Mouse (Mus musculus) layer of hippocampus, adult 9-11 months (tissue): ENCODE results near the gene Gm45233.
"Not testable (repeated sequence)": the region's sequence is repeated elsewhere in the genome, so short reads cannot be mapped to it uniquely, and the experiment has no call there.

ENCODE experiments used
- DNase-seq: peaks from one replicate; pipeline ENCODE4 v3.0.0; 2022

The Gm45233 gene

GRCm38 (mm10) chr7:43443917-43444293 lies at the start of gene Gm45233, which contains the start of gene Etfb:
Gene Gm45233 (plus strand): TSS chr7:43444128.
Gene Etfb (plus strand): TSS chr7:43444083.
- DNase-seq: peak; percentile 97

- DNase-seq: no peak
Observed at GRCm38 (mm10) chr7:43399501-43399900, 44.4 kb upstream of the Gm45233 start.

- DNase-seq: no peak
Observed at GRCm38 (mm10) chr7:43402718-43403117, 41.2 kb upstream of the Gm45233 start.

- DNase-seq: no peak
Observed at GRCm38 (mm10) chr7:43407573-43407972, 36.4 kb upstream of the Gm45233 start.

GRCm38 (mm10) chr7:43408131-43408553 lies 35.8 kb upstream of the Gm45233 start, which contains the start of gene Siglecg:
Gene Siglecg (plus strand): TSS chr7:43408204.
- DNase-seq: no peak

- DNase-seq: no peak
Observed at GRCm38 (mm10) chr7:43409084-43409483, 34.8 kb upstream of the Gm45233 start.

- not testable (repeated sequence) for DNase-seq
Observed at GRCm38 (mm10) chr7:43411724-43412123, 32.2 kb upstream of the Gm45233 start.

- no peak for DNase-seq
Observed at GRCm38 (mm10) chr7:43417298-43417697, 26.6 kb upstream of the Gm45233 start.

GRCm38 (mm10) chr7:43422995-43423617 lies 20.8 kb upstream of the Gm45233 start:
- DNase-seq: peak; percentile 61

GRCm38 (mm10) chr7:43423991-43424625 lies 19.8 kb upstream of the Gm45233 start:
- DNase-seq: no peak

GRCm38 (mm10) chr7:43427406-43427805 lies 16.5 kb upstream of the Gm45233 start, which contains the start of gene Lim2:
Gene Lim2 (plus strand): TSS chr7:43427670.
- no peak for DNase-seq

- no peak for DNase-seq
Observed at GRCm38 (mm10) chr7:43429500-43429899, 14.4 kb upstream of the Gm45233 start.

- DNase-seq: no peak
Observed at GRCm38 (mm10) chr7:43432891-43433290, 11.0 kb upstream of the Gm45233 start.

- DNase-seq: no peak
Observed at GRCm38 (mm10) chr7:43434676-43435075, 9.3 kb upstream of the Gm45233 start.

- no peak for DNase-seq
Observed at GRCm38 (mm10) chr7:43436341-43437255, 7.3 kb upstream of the Gm45233 start, which contains the start of gene Nkg7. Gene Nkg7 (plus strand): TSS chr7:43437073.

- DNase-seq: no peak
Observed at GRCm38 (mm10) chr7:43438611-43439010, 5.3 kb upstream of the Gm45233 start.

- DNase-seq: no peak
Observed at GRCm38 (mm10) chr7:43440482-43440881, 3.4 kb upstream of the Gm45233 start, which contains the start of gene Cldnd2. Gene Cldnd2 (plus strand): TSS chr7:43440782.

- DNase-seq: no peak
Observed at GRCm38 (mm10) chr7:43441071-43441470, 2.9 kb upstream of the Gm45233 start.

- DNase-seq: no peak
Observed at GRCm38 (mm10) chr7:43442684-43443083, 1.2 kb upstream of the Gm45233 start.

GRCm38 (mm10) chr7:43443126-43443916 lies 607 bp upstream of the Gm45233 start:
- DNase-seq: peak; percentile 76

GRCm38 (mm10) chr7:43447801-43448200 lies 3.9 kb downstream of the Gm45233 start:
- no peak for DNase-seq

GRCm38 (mm10) chr7:43448246-43448645 lies 4.3 kb downstream of the Gm45233 start:
- DNase-seq: no peak
